Mouse (Mus musculus): ENCODE results near the gene Nr2e3. TPM values are rescaled to one million over a fixed set of nuclear protein-coding genes. Genes with fewer than 3 reads are reported as not detected.
"Not testable (repeated sequence)": the region's sequence is repeated elsewhere in the genome, so short reads cannot be mapped to it uniquely, and the experiment has no call there.

Gene Nr2e3
- polyA plus RNA-seq, 1 experiment from 2014 or later = 3.0 TPM

DNA sequence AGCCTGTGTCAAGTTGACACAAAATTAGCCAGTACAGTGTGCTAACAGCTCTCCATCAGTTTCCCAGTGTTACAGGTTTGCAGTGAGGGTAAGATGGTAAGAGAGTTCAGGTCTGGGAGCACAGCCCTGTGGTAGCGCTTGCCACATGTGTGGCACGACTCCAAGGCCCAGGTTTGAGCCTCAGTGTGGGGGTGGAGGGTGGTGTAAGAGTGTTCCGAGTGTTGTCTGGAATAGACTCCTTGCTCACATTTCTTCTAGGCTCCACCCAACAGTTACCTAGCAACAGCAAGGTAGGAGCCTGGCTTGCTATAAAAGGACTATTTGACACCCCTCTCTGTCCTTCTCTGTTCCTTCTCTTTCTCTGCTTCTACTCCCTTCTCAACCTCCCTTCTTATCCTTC, 3.9 kb upstream of the Nr2e3 start:
- 25% methylated on average over 3 of the region's 3 CpGs for WGBS
- H3K9ac ChIP-seq = no peak overlapping the region
- no peak overlapping the region for H3K4me2 ChIP-seq
- no peaks in the 10 kb centered on the region for H3K27me3 ChIP-seq
- H3K36me3 ChIP-seq = no peaks in the 10 kb centered on the region
- ATAC-seq (ENCODE audit: insufficient number of reproducible peaks, low FRiP score, low TSS enrichment, low read depth) = peak; percentile 64; the same call in 1 of the 2 replicates
- H3K27ac ChIP-seq = peak overlapping the region; percentile 58; the same call in 1 of the 2 replicates
- peaks cover 35% of the 10 kb centered on the region for H3K4me1 ChIP-seq
- no peaks in the 10 kb centered on the region for H3K9me3 ChIP-seq
- no peak overlapping the region for H3K4me3 ChIP-seq

DNA sequence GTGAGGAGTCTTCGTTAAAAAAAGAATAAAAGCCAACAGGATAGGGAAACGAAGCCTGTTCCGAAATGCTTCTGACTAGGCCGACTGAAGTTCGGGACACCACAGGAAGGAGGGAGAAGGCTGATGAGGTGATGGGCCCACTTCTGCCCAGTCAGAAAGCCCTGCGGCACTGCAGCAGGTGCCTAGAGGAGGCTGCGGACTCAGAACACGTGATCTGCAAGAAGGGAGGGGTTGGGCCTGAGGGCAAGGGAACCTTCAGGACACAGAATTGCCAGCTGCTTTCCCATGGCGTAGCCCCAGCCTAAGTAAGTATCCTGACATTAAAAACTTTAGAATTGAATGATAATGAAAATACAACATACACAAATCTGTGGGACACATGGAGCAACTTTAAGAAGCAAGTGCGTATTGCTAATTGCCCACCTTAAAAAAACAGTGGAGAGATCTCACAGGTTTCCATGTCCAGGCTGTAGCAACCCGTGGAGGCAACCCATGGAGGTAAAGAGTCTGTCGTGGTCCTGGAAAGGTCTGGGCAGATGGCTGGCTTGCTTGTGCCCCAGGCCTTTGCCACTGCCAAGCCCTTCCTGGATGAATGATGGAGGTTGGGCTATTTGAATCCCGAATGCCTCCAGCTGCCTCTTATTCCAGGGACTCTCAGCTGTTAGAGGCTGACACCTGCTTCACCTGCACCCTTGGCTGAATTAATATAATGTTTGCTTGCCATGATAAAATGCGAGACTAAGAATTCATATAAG, 919 bp upstream of the Nr2e3 start:
- Histone ChIP-seq H3K4me2 (no peak overlapping the region), H3K36me3 (no peaks in the 10 kb centered on the region), H3K27ac (no peak overlapping the region), H3K9ac (no peak overlapping the region), H3K27me3 (no peaks in the 10 kb centered on the region), H3K4me3 (no peak overlapping the region), H3K9me3 (no peaks in the 10 kb centered on the region), H3K4me1 (peaks cover 34% of the 10 kb centered on the region)
- WGBS = 36% methylated on average over 14 of the region's 14 CpGs
- no peak for ATAC-seq (ENCODE audit: insufficient number of reproducible peaks, low FRiP score, low TSS enrichment, low read depth)

DNA sequence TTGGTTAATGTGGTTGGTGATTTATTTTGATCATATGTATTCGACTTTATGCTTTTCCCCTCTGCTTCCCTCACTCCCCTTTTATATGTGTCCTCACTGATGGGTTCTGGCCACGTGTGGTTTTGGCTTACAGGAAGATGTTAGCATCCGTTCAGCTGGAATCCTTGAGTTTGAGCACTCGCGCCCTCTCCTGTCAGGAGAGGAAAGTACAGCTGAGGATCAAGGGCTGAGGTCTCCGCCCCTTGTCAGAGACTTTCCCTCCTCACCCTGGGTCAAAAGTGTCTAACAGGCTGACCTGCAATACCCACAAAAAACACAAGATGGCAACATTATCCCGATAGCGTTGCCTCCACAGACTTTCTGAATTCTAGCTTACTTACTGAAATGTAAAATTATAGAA, 1.2 kb downstream of the Nr2e3 start:
- Histone ChIP-seq H3K4me2 (no peak overlapping the region), H3K4me3 (no peak overlapping the region), H3K27ac (no peak overlapping the region), H3K9ac (no peak overlapping the region), H3K27me3 (no peaks in the 10 kb centered on the region), H3K4me1 (peaks cover 22% of the 10 kb centered on the region), H3K36me3 (no peaks in the 10 kb centered on the region), H3K9me3 (no peaks in the 10 kb centered on the region)
- 1% methylated on average over 8 of the region's 8 CpGs for WGBS
- ATAC-seq (ENCODE audit: insufficient number of reproducible peaks, low FRiP score, low TSS enrichment, low read depth) = peak; percentile 50

DNA sequence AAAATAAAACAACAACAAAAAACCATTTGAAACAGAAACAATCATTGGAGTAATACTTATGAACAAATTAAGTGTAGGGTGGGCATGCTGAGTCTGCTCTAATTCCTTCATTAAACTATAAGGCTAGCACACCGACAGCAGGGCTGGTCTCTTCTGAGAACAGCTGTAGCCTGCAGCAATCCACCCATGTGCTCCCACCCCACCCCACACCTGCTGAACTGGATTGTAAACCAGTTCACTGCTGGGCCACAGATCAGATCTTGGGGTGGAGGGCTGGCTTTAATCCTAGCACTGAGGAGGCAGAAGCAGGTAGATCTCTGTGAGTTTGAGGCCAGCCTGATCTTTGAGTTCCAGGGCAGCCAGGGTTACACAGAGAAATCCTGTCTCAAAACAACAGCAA, 2.3 kb downstream of the Nr2e3 start:
- H3K4me2 ChIP-seq; H3K27me3 ChIP-seq; H3K27ac ChIP-seq; H3K9me3 ChIP-seq; H3K4me3 ChIP-seq; H3K9ac ChIP-seq; H3K36me3 ChIP-seq; ATAC-seq (ENCODE audit: insufficient number of reproducible peaks, low FRiP score, low TSS enrichment, low read depth): not testable (repeated sequence)
- peaks cover 23% of the 10 kb centered on the region for H3K4me1 ChIP-seq
- WGBS = 31% methylated on average over 1 of the region's 1 CpGs

DNA sequence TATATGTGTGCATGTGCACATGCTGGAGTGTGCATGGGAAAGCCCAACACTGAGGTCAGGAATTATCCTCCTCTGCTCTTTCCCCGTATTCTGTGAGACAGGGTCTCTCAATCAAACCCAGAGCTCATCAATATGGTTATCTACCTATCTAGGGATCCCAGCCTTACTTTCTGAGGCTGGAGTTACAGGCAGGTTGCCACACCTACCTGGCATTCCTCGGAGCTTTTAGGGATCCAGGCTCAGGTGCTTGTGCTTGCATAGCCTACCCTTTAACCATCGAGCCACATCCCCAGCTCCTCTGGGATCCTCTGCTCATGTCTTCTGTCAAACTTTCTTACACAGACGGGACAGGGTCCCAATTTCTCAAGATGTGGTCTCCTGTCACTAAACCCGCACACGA, 4.0 kb downstream of the Nr2e3 start:
- ATAC-seq (ENCODE audit: insufficient number of reproducible peaks, low FRiP score, low TSS enrichment, low read depth) = no peak
- Histone ChIP-seq H3K4me3 (peak overlapping the region; percentile 18), H3K36me3 (no peaks in the 10 kb centered on the region), H3K4me2 (peak overlapping the region; percentile 20; the same call in 1 of the 2 replicates), H3K27ac (peak overlapping the region; percentile 54), H3K9ac (no peak overlapping the region), H3K27me3 (no peaks in the 10 kb centered on the region), H3K9me3 (no peaks in the 10 kb centered on the region), H3K4me1 (peaks cover 28% of the 10 kb centered on the region; the same call in 1 of the 2 replicates)
- 18% methylated on average over 6 of the region's 6 CpGs for WGBS

DNA sequence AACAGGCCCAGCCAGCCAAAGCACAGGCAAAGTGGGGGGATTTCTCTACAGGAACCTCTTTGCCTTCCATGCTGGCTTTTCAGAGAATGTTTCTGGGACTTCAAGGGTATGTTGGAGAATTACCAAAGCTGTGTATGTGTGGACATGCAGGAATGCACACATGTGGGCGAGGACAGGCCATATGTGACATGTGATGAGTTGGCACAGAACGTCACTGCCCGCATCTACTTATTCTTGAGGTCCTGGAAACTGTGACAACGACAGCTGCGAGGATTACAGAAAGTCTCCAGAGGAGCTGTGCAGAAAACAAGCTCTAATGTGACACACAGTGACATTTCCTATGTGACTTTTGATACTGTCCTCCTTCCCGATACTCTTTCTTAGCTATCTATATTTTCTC, 4.8 kb downstream of the Nr2e3 start:
- Histone ChIP-seq H3K4me1 (peaks cover 26% of the 10 kb centered on the region; the same call in 1 of the 2 replicates), H3K27ac (peak overlapping the region; percentile 78), H3K4me3 (no peak overlapping the region), H3K9ac (no peak overlapping the region), H3K27me3 (no peaks in the 10 kb centered on the region), H3K4me2 (no peak overlapping the region), H3K9me3 (no peaks in the 10 kb centered on the region), H3K36me3 (no peaks in the 10 kb centered on the region)
- no peak for ATAC-seq (ENCODE audit: insufficient number of reproducible peaks, low FRiP score, low TSS enrichment, low read depth)
- 57% methylated on average over 6 of the region's 6 CpGs for WGBS

DNA sequence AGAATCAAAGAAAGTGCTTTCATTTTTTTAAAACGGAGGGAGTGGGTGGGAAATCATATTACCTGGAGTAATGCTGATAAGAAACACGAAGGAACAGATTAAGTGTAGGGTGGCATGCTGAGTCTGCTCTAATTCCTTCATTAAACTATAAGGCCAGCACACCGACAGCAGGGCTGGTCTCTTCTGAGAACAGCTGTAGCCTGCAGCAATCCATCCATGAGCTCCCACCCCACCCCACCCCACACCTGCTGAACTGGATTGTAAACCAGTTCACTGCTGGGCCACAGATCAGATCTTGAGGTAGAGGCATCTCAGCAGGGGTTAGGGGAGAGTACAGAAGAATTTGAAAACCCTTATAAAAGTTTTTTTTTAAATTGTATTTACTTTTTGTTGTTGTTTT, 5.3 kb downstream of the Nr2e3 start:
- Histone ChIP-seq H3K9me3 (no peaks in the 10 kb centered on the region), H3K4me2 (no peak overlapping the region), H3K4me3 (no peak overlapping the region), H3K27me3 (no peaks in the 10 kb centered on the region), H3K27ac (peak overlapping the region; percentile 78), H3K36me3 (no peaks in the 10 kb centered on the region), H3K4me1 (peaks cover 25% of the 10 kb centered on the region; the same call in 1 of the 2 replicates), H3K9ac (no peak overlapping the region)
- ATAC-seq (ENCODE audit: insufficient number of reproducible peaks, low FRiP score, low TSS enrichment, low read depth) = no peak
- 28% methylated on average over 3 of the region's 3 CpGs for WGBS

DNA sequence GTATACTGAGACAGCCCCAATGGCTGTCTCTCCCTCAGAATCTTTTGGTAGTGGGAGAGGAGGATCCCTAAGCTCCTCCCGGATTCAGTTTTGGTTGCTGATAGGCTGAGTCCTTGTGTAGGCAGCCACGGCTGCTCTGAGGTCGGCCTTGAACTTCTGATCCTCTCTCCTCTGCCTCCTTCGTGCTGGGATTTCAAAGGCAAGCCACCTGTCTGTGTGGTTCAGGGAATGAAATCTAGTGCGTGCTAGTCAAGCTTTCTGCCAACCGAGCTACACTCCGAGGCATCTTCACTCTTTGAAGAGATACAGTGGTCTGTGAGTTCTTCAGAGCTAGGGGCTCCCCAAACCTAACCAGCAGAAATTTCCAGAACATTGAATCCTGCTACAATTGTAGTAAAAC, 6.9 kb downstream of the Nr2e3 start:
- H3K27me3 ChIP-seq = no peaks in the 10 kb centered on the region
- no peak overlapping the region for H3K9ac ChIP-seq
- peaks cover 19% of the 10 kb centered on the region; the same call in 1 of the 2 replicates for H3K4me1 ChIP-seq
- H3K36me3 ChIP-seq = no peaks in the 10 kb centered on the region
- no peak overlapping the region for H3K4me3 ChIP-seq
- no peaks in the 10 kb centered on the region for H3K9me3 ChIP-seq
- no peak overlapping the region for H3K4me2 ChIP-seq
- ATAC-seq (ENCODE audit: insufficient number of reproducible peaks, low FRiP score, low TSS enrichment, low read depth) = no peak
- WGBS = 83% methylated on average over 7 of the region's 7 CpGs
- H3K27ac ChIP-seq = no peak overlapping the region

DNA sequence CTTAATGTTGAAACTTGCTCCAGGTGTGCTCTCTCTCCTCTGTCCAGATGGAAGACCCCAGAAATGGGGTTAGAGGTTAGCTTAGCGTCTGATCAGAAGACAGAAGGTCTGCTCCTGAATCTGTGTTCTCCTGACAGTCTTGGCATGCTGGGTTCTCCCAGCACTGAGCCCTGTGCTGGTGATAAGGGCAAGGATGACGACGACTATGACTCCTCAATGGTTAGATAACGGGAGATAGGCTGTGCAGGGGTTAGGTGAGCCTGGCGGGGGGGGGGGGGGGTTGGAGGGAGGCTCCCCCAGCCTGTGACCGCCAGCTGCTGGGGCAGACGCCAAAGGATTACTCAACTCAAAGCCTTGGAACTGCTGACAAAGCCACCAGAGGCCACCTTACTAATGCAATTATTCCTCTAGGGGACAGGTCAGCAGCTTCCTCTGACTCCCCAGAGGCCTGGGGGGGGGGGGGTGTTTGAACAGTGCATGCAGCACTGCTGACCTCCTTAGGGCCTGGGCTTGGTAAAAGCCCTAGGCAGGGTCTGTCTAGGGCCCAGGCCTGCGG, 7.9 kb downstream of the Nr2e3 start:
- H3K27me3 ChIP-seq = no peaks in the 10 kb centered on the region
- WGBS = 58% methylated on average over 8 of the region's 8 CpGs
- no peaks in the 10 kb centered on the region for H3K36me3 ChIP-seq

DNA sequence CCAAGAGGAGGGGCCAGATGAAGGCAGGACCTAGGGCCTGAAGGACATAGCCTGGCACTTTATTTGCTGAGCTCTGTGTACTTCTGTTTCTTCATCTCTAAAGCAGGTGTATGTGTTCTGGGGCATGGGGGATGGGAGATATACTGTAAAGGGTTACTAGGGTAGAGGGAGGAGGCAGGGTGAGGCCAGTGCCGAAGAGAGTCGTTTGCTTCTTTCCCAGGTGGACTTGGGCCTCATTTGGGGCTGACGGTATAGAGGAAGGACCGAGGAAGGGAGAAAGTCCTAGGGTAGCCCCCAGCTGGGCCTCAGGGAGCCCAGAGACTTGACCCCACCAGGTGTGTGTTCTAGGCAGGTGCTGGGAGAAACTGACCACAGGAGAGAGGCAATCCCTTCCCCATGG, 8.5 kb downstream of the Nr2e3 start:
- H3K27me3 ChIP-seq = no peaks in the 10 kb centered on the region
- no peaks in the 10 kb centered on the region for H3K9me3 ChIP-seq
- no peaks in the 10 kb centered on the region for H3K36me3 ChIP-seq
- H3K9ac ChIP-seq = no peak overlapping the region
- no peak overlapping the region for H3K4me2 ChIP-seq
- peaks cover 25% of the 10 kb centered on the region; the same call in 1 of the 2 replicates for H3K4me1 ChIP-seq
- ATAC-seq (ENCODE audit: insufficient number of reproducible peaks, low FRiP score, low TSS enrichment, low read depth) = no peak
- no peak overlapping the region for H3K4me3 ChIP-seq
- H3K27ac ChIP-seq = no peak overlapping the region
- WGBS = 67% methylated on average over 4 of the region's 4 CpGs

More for the DNA sequence above, 7.9 kb downstream of the Nr2e3 start:
- Histone ChIP-seq H3K4me2 (no peak overlapping the region), H3K4me3 (no peak overlapping the region), H3K9ac (no peak overlapping the region), H3K9me3 (no peaks in the 10 kb centered on the region), H3K27ac (no peak overlapping the region), H3K4me1 (peaks cover 25% of the 10 kb centered on the region; the same call in 1 of the 2 replicates)
- no peak for ATAC-seq (ENCODE audit: insufficient number of reproducible peaks, low FRiP score, low TSS enrichment, low read depth)

DNA sequence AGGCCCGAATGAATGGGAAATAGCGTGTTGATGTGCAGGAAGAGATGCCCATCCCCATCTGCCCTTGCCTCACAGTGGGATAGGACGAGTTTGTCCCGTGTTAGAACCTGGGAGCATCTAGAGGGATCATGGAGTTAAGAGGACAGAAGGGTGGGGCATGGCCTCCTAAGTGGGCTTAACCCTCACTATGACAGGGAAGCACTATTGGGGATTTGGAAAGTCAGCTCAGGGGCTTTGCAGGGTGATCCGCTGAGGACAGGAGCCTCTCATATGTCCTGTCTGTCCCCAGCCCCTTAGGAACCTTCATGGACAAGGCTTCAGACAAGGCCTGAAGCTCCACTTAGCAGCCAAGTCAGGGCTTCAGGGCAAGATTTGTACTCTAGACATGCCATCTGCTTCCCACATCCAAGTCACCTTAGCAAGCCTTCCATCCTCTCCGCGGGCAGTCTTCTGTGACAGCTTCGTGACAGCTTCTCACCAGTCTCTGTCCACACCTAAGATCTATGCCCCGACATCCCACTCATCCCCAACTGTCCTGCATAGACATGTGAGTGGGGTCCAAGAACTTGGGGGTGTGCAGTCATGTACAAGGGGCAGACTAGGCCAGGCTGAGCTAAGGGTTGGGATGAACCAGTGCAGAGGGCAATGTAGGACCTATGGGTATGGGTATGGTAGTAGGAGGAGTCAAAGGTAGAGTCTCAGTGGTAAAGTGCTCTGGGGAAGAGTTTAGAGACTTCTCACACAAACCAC, 9.3 kb downstream of the Nr2e3 start:
- ATAC-seq (ENCODE audit: insufficient number of reproducible peaks, low FRiP score, low TSS enrichment, low read depth) = no peak
- no peaks in the 10 kb centered on the region for H3K9me3 ChIP-seq

DNA sequence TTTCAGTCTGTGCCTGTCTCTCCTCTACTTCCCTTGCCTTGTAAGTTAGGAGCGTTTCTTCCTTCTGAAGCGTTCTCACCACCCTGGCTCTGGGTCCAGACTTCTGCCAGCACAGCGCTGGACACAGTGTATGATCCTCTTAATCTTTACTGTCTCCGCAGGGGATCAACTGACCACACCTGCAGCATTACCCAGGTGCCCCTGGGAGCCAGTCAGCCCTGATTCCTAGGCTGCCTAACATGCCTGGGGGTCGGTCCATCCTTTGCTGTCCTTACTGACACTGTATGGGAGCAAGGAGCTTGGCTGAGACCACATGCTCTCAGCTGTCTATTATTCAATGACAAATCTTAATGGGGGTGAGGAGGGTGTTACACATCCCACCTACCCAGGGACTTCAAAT, 10.5 kb downstream of the Nr2e3 start:
- Histone ChIP-seq H3K4me2 (no peak overlapping the region), H3K36me3 (no peaks in the 10 kb centered on the region), H3K4me3 (no peak overlapping the region), H3K27me3 (no peaks in the 10 kb centered on the region), H3K9ac (no peak overlapping the region), H3K27ac (no peak overlapping the region), H3K9me3 (no peaks in the 10 kb centered on the region), H3K4me1 (peaks cover 19% of the 10 kb centered on the region; the same call in 1 of the 2 replicates)
- ATAC-seq (ENCODE audit: insufficient number of reproducible peaks, low FRiP score, low TSS enrichment, low read depth) = no peak
- 76% methylated on average over 5 of the region's 5 CpGs for WGBS

More for the DNA sequence above, 9.3 kb downstream of the Nr2e3 start:
- Histone ChIP-seq H3K27ac (no peak overlapping the region), H3K4me1 (peaks cover 25% of the 10 kb centered on the region; the same call in 1 of the 2 replicates), H3K36me3 (no peaks in the 10 kb centered on the region), H3K9ac (no peak overlapping the region), H3K4me3 (no peak overlapping the region), H3K27me3 (no peaks in the 10 kb centered on the region), H3K4me2 (no peak overlapping the region)
- WGBS = 88% methylated on average over 9 of the region's 9 CpGs

All from limb, embryonic 15.5 days (tissue).